Mouse (Mus musculus): ENCODE data around the gene Exoc4.

GRCm38 (mm10) chr6:33965571-33965970 lies 716.7 kb downstream of the Exoc4 start:
- no peak for TF ChIP-seq CTCF (IDR thresholded peaks at IDR 0.05; ENCODE audit: low read depth)
- no peak for TF ChIP-seq EP300 (IDR thresholded peaks at IDR 0.05; ENCODE audit: low read depth)
